Mouse (Mus musculus) midbrain, embryonic 11.5 days (tissue): ENCODE data around the gene Olfr834. TPM values are rescaled to one million over a fixed set of nuclear protein-coding genes. Genes with fewer than 3 reads are reported as not detected.

Source experiments
- ATAC-seq: fragments of 200-750 bp; cut with Nextera tagmentation; 2 replicates; pipeline ENCODE4 v1.8.0; 2017; ENCODE audit warnings: moderate TSS enrichment, moderate library complexity; ENCODE audit not compliant: low FRiP score
- DNase-seq: peaks from one replicate; pipeline ENCODE4 v3.0.0; 2015; ENCODE audit warnings: low spot score; ENCODE audit errors: missing footprints
- H3K27ac ChIP-seq: fragments of 300-500 bp; sonication (generic); 2 replicates; pipeline ENCODE4 v1.5.1; 2014; ENCODE audit warnings: low read depth, low read length
- H3K27me3 ChIP-seq: fragments of 300-500 bp; sonication (generic); 2 replicates; pipeline ENCODE4 v1.6.1; 2014; ENCODE audit warnings: mild to moderate bottlenecking, low read length, moderate library complexity, mixed read lengths; ENCODE audit not compliant: control insufficient read depth, insufficient read depth
- H3K36me3 ChIP-seq: fragments of 300-500 bp; sonication (generic); 2 replicates; pipeline ENCODE4 v1.6.1; 2014; ENCODE audit warnings: mild to moderate bottlenecking, low read length, moderate library complexity, mixed read lengths; ENCODE audit not compliant: control insufficient read depth, insufficient read depth
- H3K4me1 ChIP-seq: fragments of 300-500 bp; sonication (generic); 2 replicates; pipeline ENCODE4 v1.6.1; 2014; ENCODE audit warnings: low read length; ENCODE audit not compliant: control insufficient read depth, insufficient read depth
- H3K4me2 ChIP-seq: fragments of 300-500 bp; sonication (generic); 2 replicates; pipeline ENCODE4 v1.6.1; 2014; ENCODE audit warnings: mild to moderate bottlenecking, moderate library complexity
- H3K4me3 ChIP-seq: fragments of 300-500 bp; sonication (generic); 2 replicates; pipeline ENCODE4 v1.5.1; 2014; ENCODE audit warnings: low read depth, low read length
- H3K9ac ChIP-seq: fragments of 300-500 bp; sonication (generic); 2 replicates; pipeline ENCODE4 v1.6.1; 2014; ENCODE audit warnings: low read length
- H3K9me3 ChIP-seq: fragments of 300-500 bp; sonication (generic); 2 replicates; pipeline ENCODE4 v1.6.1; 2016; ENCODE audit warnings: low read length; ENCODE audit not compliant: control insufficient read depth
- WGBS: fragments of 180-500 bp; shearing (Covaris S2); extraction: QIAGEN DNeasy Blood & Tissue Kit; methylation state at CpG from one replicate; pipeline ENCODE4 v1.1.7; 2014; 5-methylcytosine and 5-hydroxymethylcytosine counted together
- polyA plus RNA-seq: library from polyadenylated mRNA; unstranded; fragments of >200 nt; fragmentation: Nextera tagmentation; extraction: Ambion mirVana; gene quantifications from 2 replicates; pipeline ENCODE4 v1.2.1, GENCODE M21; 2014

Gene Olfr834
- not detected in 2 replicates for polyA plus RNA-seq

DNA sequence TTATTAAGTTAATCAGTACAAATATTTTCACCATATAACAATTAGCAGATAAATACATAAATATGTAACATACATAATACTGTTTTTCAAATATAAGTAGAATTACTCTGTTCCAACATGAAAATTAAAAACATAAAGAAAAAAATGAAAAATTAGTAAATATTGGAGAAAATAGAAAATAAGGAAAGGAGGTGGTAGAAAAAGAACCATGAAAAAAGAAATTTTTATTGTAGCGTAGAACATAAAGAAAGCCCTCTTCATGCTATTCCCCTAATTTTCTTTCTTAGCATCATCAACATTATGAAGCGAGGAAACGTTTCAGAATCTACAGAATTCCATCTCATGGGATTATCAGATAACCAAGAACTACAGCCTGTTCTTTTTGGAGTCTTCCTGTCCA is at the start of gene Olfr834:
Gene Olfr834, plus strand, starts transcription at position 301 of the 400 bp plus-strand sequence.
- ATAC-seq = no peak
- WGBS = 81% methylated on average over 3 of the region's 3 CpGs
- Histone ChIP-seq H3K4me1 (no peaks in the 10 kb centered on the region), H3K9me3 (no peaks in the 10 kb centered on the region; the same call in 1 of the 2 replicates), H3K27me3 (no peaks in the 10 kb centered on the region), H3K27ac (no peak within 1 kb of the TSS), H3K36me3 (no peaks in the 10 kb centered on the region), H3K4me2 (no peak within 1 kb of the TSS), H3K9ac (no peak within 1 kb of the TSS), H3K4me3 (no peak within 1 kb of the TSS)
- no peak for DNase-seq

DNA sequence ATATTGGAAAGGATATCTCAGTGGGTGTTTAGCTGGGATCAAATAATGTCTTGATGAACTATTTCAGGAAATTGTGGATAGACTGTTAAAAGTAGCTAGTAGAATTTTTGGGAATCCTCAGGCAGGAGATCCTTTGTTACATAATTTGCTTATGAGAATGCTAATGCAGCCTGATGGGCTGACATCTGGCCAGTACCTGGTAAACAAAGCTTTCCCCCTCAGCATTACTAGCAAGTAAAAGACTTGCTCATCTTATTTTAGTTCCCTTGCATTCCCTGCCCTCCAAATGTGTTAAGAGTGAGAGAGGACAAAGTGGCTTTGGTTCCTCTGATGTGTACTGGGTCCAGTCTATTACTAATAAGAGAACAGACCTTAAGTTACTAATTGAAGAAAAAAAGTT is 25.8 kb upstream of the Olfr834 start:
- H3K9ac ChIP-seq = no peak overlapping the region
- no peak overlapping the region for H3K4me3 ChIP-seq
- no peak for DNase-seq
- no peak overlapping the region for H3K4me2 ChIP-seq
- ATAC-seq = no peak
- H3K36me3 ChIP-seq = no peaks in the 10 kb centered on the region
- H3K9me3 ChIP-seq = peaks cover 4% of the 10 kb centered on the region
- H3K27me3 ChIP-seq = no peaks in the 10 kb centered on the region
- no peak overlapping the region for H3K27ac ChIP-seq
- H3K4me1 ChIP-seq = no peaks in the 10 kb centered on the region

DNA sequence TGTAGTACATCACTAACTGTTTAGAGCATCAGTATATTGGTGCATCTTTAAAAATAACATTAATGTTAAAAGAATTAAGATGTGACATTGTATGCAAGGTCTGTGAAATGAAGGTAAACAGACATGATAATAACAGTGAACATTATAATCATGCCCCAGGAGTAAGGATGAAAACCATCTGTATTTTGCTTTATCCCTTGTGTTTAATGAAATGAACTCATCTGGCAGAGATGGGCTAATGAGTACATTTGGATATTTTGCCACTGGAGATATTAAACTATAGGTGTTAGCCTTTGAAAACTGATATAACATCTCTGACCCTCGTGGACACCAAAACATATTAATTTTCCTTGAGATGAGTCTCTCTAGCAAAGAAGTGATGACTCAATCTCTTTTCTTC is 44.6 kb downstream of the Olfr834 start, which contains the start of gene Olfr835:
Gene Olfr835, plus strand, starts transcription at position 301 of the 400 bp plus-strand sequence.
- H3K27ac ChIP-seq = no peak within 1 kb of the TSS
- no peak within 1 kb of the TSS for H3K4me2 ChIP-seq
- H3K9me3 ChIP-seq = no peaks in the 10 kb centered on the region; the same call in 1 of the 2 replicates
- ATAC-seq (no peak), DNase-seq (no peak)
- H3K36me3 ChIP-seq = no peaks in the 10 kb centered on the region
- no peak within 1 kb of the TSS for H3K9ac ChIP-seq
- H3K4me3 ChIP-seq = no peak within 1 kb of the TSS
- 53% methylated on average over 1 of the region's 1 CpGs for WGBS
- H3K4me1 ChIP-seq = no peaks in the 10 kb centered on the region
- no peaks in the 10 kb centered on the region for H3K27me3 ChIP-seq

Other genes with a start within 250 kb of the Olfr834 start
- gene Olfr24, start 224.0 kb upstream of the Olfr834 start, polyA plus RNA-seq = not detected in 2 replicates
- not detected in 2 replicates for gene Olfr828, start 168.5 kb upstream of the Olfr834 start, polyA plus RNA-seq
- not detected in 2 replicates for gene Olfr829, start 133.1 kb upstream of the Olfr834 start, polyA plus RNA-seq
- not detected in 2 replicates for gene Olfr830, start 113.3 kb upstream of the Olfr834 start, polyA plus RNA-seq
- not detected in 2 replicates for gene Olfr832, start 50.9 kb upstream of the Olfr834 start, polyA plus RNA-seq
- not detected in 2 replicates for gene Olfr835, start 44.7 kb downstream of the Olfr834 start, polyA plus RNA-seq
- not detected in 2 replicates for gene Olfr836, start 132.4 kb downstream of the Olfr834 start, polyA plus RNA-seq
- gene Olfr837, start 148.3 kb downstream of the Olfr834 start, polyA plus RNA-seq = not detected in 2 replicates
- gene Olfr839-ps1, start 189.3 kb downstream of the Olfr834 start, polyA plus RNA-seq = not detected in 2 replicates